Mouse (Mus musculus): ENCODE results near the gene Zdhhc12.

Gene Zdhhc12

DNA sequence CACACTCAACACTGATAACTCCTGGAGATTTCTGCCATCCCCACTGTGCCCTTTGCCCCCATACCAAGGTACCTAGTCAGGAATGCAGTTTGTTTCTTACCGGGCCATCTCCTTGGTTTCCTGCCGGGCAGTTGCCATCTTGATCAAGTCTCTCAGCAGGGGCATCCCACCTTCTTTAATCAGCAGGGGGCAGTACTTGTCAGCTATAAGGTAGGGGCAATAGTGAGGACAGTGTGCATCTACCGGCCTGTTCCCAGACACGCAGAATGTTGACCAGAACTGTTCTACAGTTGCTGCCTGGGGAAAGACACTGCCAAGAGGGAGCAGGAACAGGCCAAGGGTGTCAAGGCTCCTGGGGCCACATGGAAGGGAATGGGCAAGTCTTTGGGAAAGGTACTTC is 6.8 kb upstream of the Zdhhc12 start:
- no peak for DNase-seq (ENCODE audit: low spot score)

DNA sequence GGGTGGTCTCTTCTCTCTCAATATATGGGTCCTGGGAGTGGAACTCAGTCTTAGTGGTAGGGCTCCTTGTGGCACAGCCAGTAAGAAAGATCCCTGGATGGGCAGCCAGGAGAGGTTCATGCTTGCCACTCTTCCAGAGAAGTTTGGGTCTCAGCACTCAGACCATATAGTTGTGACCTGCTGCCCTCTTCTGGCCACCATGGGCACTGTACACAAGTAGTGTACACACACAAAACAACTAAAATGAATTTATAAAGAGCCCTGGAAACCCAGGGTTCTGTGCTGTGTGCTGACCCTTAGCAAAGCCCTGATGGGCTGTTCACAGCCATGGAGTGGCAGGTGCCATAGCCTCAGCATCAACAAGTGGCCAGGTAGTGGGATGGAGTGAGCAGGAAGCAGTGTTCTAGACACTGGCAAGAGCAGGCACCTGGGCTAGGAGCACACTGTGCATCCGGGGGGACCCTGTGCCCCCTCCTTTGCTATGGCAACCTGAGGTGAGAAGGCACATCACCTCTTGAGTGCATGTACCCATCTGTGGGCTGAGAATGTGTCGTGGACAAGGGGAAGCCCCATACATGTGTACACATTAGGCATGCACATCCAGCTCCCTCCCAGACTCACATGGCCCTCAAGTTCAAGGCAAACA is 2.6 kb upstream of the Zdhhc12 start:
- DNase-seq (ENCODE audit: low spot score): peak; percentile 45

DNA sequence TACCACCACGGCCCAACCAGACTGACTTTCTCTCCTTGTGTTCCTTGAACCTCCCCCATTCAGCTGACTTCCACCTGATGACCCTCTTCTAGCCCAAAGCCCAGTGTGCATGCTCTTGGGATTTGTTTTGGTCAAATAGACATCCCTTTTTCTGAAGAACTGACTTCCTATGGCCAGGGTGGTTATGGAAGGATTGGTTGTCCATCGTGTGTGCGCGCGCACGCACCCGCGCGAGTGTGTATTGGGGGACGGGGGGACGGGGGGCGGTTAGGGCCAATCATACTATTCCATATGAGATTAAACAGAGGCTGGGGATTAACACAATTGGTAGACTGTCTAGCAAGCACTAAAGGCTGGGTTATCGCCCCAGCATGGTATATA is 750 bp upstream of the Zdhhc12 start:
- no peak for DNase-seq (ENCODE audit: low spot score)

DNA sequence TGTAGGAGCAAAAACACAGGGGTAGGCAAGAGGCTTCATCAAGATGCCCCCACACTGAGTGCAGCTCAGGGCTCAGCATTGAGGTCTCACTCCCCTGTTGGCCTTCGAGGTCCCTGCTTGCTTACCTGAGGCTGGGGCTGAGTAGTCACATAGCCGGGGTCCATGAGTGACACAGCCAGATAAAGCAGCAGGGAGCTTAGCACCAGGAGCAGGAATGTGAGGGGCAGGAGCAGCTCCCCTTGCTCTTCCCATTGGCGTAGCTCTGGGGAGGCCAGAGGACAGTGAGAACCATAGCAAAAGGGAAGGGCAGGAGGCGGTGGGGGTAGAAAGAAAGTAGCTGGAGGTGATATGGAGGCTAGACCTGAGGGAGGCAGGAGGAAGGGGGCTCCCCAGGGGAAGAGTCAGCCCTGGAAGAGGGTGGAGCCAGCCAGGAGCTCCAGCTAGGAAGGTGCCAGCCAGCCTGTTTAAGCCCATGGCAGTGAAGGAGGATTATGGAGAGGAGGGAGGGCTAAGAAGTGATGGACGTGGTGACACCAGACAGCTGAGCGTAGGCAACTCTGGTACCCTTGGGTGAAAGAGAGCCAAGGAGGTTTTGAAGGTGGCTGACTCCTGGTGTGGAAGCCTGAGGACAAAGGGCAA is 1.0 kb downstream of the Zdhhc12 start:
- no peak for DNase-seq (ENCODE audit: low spot score)

DNA sequence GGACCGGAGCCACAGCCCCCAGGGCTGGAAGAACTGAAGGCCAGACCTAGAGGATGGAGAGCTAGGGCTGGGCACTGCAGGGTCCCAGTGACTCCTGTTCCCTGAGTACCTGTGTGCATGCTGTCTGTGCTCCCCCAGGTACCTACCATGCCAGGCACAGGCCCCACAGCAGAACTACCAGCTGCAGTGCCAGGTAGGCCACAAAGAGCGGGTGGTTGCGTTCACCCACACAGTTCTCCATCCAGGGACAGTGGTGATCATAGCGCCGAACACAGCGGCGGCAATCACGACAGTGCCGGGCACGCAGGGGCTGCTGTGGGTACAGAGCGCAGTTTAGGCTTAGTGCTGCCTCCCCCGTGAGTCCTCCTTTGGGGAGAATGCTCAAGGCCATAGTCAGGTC is 1.9 kb downstream of the Zdhhc12 start:
- no peak for DNase-seq (ENCODE audit: low spot score)

DNA sequence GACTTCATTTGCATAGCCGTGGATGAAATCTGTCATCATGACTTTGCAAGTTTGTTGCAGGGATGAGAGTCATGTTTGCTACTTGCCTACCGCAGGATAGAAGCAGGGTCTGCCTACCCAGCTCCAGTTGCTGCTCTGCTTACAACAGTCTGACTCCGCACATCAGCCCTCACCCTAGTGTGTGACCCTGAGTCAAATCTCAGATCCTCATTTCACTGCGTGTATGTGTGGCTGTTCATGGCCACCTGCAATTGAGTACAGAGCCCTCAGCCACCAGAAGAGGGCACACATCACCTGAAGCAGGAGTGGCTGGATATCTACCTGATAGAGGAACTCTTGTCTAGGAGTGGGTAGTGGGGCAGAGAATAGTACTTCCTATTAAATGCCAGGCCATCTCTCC is 6.1 kb downstream of the Zdhhc12 start:
- DNase-seq (ENCODE audit: low spot score): no peak

DNA sequence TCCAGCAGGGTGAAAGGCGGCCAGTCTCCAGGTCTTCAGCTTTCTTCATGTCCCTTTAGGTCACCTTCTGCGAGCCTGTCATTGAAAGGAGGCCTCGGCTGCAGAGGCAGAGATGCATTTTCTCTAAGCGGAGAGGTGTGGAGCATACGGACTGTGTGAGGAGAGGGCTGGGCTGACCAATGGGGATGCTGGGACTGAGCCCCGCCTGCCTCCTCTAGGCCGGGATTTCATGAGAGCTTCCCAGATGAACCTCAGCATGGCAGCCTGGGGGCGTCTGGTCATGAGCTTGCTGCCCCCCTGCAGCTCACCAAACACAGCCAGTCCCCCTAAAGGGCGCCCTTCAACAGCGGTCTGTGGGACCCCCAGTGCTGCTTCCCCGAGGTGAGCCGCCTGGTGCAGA is 8.8 kb downstream of the Zdhhc12 start:
- DNase-seq (ENCODE audit: low spot score): no peak

DNA sequence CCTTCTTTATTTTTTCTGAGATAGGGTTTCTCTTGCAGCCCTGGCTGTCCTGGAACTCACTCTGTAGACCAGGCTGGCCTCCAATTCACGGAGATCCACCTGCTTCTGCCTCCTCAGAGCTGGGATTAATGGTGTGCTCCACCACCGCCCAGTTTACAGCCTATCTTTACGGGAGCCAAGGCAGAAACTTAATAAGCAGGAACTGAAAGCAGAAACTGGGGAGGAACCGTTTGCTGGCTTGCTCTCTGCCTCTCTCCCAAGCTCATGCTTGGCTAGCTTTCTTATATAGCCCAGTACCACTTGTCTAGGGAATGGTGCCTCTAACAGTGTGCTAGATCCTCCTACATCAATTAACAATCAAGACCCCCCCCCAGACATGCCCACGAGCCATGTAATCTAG is 9.3 kb downstream of the Zdhhc12 start:
- DNase-seq (ENCODE audit: low spot score): no peak

DNA sequence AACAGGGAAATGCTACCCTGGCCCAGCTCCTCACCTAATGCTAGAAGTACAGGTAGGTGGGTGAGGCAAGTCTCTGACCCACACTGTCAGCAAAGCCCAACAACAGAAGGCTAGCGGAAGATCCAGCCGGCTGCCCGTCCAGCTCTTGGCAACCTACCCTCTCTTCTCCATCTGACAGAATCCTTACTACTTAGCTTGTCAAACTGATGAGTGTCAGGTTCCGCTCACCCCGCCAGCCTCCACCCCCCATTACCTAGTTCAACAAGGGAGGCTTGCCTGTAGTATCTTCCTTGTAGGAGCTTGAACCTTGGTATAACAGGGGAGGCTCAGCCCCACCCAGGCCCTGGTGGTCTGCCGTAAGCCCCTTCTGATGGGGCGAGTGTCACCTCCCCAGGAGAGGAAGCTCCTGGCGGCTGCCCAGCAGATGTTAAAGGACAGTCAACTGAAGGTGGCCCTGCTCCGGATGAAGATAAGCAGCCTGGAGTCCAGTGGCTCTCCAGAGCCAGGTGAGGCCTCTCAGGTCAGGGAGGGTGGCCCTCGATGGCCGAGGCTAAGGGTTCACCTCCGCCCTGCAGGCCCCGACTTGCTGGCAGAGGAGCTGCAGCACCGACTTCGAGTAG is 13.2 kb downstream of the Zdhhc12 start:
- no peak for DNase-seq (ENCODE audit: low spot score)

DNA sequence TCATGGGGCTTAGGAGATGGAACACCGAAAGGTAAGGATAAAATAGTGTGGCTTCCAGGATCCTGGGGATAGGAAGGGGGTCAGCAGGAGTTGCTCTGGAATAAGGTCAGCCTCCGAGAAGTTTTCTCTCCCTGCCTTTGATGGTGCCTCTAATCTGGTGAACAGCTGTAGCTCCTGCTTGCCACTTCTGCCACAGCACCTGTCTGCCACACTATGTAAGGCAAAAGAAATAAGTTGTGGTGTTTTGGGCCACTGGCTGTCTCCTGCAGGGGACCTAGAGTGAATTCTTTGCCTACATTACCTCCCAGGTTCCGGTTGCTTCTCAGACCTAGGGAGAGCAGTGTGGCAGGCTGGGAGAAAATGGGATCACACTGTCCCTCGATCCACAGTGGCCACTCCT is 14.7 kb downstream of the Zdhhc12 start:
- no peak for DNase-seq (ENCODE audit: low spot score)

DNA sequence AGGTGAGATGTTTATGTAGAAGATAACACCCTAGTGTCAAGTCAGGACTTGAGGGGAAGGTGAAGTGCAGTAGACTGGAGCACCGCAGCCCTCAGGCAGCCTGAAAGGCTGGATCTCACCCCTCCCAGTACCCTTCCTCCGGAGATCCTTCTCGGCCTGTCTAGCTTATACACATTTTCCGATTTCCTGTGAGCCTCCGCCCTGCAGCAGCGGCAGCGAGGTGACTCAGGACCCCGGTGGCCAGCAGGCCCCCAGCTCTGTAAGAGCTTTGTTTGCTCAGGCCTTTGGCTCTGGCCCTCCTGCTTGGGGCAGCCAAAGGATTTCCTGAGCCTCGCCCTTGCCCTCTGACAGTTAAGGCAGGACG is 15.1 kb downstream of the Zdhhc12 start:
- no peak for DNase-seq (ENCODE audit: low spot score)

DNA sequence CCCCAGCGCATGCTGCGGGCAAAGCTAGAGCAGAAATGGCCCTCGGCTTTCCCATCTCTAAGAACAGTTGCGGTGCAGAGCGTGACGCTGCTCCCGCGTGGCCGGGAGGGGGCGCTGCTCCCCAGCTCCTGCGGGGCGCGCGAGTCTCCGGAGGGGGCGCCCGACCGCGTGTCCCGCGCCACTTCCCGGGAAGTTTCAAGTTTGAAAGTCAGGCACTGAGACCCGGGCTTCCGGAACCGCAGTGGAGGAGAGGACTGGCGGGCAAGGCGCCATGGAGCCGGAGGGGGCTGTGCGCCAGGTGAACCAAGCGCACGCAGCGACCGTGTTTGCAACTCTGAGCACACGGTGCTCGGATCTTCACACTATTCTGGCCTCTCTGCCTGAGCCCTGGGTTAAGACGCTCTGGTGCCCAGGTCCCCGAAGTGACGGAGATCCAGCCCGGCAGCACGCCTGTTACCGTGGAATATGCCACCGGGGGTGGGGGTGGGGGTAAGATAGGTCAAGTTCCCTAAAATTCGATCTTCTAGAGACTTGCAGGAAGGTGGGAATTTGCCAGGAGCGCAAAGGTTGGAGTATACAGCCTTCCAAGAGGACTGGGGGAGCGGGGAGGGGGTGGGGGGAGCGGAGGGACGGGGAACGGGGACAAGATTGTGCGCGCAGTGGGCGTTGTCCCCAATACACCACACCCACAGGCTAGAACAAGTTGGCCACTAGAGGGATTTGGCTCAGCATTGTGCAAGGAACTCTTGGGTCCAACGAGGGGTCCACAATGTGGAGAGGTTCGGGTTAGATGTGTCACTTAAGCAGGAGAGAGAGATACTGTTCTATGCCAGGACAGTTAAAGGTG is 15.7 kb downstream of the Zdhhc12 start, which contains the start of gene Pkn3:
Gene Pkn3 (plus strand): TSS at position 183 of the 847 bp plus-strand sequence.
- DNase-seq (ENCODE audit: low spot score): peak; percentile 88

DNA sequence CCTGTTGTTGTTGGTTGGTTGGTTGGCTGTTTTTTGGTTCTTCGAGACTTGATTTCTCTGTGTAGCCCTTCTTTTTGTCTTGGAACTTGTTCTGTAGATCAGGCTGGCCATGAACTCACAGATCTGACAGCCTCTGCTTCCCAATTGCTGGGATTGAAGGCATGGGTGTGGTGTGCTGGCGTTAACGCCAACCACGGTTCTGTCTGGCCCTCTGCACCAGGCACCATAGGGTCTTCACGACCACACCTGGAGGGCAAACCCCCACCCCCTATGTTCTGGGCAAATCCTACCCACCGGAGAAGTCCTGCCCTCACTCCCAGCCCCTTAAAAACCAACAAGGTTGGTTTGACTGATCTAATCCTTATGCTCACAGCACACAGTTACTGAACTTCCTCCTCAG is 16.5 kb downstream of the Zdhhc12 start:
- no peak for DNase-seq (ENCODE audit: low spot score)

DNA sequence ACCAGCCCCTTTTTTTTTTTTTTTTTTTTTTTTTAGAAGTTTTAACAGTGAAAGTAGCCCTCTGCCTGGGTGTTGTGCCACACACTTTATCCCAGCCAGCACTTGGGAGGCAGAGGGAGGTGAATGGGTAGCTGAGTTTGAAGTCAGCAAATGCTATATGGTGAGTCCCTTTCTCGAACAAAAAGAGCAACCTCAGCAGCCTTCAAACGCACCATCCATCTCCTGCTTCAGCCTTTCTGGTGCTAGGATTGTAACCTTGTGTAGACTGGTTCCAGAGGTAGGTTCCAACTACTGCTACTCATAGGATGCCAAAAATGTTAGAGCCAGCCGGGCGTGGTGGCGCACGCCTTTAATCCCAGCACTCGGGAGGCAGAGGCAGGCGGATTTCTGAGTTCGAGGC is 17.0 kb downstream of the Zdhhc12 start:
- no peak for DNase-seq (ENCODE audit: low spot score)

DNA sequence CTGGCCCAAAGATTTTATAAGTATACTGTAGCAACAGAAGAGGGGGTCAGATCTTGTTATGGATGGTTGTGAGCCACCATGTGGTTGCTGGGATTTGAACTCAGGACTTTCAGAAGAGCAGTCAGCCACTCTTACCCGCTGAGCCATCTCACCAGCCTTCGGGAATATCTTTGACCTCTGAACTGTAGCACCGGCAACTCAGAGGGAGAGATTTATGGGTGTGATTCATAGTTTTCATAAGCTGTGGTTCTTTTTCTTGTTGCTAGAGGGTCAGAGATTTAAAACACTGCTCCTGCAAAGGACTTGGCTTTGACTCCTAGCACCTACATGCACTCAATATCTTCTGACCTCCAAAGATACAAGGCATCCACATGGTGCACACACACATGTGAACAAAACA is 17.8 kb downstream of the Zdhhc12 start:
- no peak for DNase-seq (ENCODE audit: low spot score)

DNA sequence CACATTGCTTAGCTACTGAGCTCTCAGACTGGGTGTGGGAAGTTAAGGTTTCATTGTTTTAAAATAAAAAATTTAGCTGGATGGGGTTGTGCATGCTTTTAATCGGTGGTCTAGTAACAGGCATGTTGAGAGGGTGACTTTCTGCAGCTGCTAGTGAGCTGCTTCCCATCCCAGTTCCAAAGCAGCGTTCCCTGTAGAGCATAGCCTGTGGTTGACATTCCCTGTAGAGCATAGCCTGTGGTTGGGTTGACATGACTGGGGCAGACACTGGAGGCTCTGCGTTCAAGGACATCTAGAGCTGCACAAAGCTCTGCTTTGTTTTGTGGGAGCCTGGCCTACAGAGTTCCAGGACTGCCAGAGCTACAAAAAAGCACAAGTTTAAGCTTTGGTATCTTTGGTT is 20.2 kb downstream of the Zdhhc12 start:
- DNase-seq (ENCODE audit: low spot score): no peak

DNA sequence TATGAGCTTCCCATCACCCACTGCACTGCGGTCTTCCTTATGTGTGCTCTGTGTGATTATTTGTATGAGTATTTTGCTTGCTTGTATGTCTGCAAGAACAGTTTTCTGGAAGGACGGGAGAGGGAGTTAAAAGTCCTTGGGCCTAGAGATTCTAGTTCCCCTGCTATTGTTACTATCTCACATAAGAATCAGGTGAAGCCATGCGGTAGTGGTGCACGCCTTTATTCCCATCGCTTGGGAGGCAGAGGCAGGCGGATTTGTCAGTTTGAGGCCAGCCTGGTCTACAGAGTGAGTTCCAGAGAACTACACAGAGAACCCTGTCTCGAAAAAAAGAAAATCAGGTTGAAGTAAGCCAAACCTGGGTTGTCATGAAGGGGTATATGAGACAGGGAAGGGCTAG is 20.6 kb downstream of the Zdhhc12 start:
- DNase-seq (ENCODE audit: low spot score): no peak

DNA sequence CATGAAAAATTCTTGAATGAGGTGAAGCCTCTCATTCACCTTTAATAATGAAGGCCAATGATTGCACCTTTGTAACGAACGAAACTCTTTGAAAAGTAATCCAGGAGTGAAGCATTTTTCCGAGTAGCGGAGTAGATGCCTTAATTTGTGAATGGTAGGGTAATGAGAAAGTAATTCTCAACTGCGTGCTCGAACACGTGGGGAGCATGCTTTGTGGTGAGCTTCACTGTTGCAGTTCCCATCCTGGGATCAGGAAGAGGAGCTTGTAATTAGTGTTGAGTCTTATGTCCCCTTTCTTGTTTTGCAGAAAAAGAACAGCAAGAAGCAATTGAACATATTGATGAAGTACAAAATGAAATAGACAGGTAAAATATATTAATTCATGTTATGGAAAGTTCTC is 25.5 kb downstream of the Zdhhc12 start:
- DNase-seq (ENCODE audit: low spot score): no peak

DNA sequence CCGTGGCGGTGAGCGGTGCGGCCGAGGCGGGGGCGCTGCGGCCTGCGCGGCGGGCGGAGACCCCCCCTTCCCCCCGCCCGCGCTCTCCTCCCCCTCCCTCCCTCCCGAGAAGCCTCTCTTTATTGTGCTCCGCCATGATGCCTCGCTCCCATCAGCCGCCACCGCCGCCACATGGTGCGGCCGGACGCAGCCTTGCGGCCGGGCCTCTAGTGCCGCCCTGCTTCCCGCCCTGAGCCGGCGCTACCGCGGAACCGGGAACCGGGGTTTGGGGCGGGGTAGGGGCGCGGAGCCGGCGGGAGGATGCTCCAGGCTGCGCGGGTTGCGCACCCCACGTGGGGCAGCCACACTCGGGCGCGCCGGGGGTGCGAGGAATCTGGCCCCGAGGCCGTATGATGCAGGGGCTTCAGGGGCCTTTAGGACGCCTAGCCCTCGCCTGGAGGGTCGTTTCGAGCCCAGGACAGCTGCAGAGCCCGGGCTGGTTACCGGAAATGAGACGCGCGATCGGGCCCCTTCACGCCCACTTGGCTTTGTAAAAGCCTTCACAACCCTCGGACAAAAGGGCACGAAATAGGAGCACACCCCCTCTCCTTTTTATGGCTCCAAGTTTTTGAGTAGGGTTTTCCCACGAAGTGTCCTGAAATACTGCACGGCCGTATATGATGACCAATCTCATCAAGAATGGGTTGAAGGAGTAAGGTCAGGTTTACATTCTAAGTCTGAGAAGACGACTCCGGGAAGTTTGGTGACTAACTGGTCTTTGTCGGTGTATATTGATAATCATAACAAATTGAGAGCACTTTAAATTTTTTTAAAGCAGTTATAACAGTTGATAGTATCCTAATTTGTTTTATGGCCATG is 26.2 kb downstream of the Zdhhc12 start:
- DNase-seq (ENCODE audit: low spot score): peak; percentile 37

DNA sequence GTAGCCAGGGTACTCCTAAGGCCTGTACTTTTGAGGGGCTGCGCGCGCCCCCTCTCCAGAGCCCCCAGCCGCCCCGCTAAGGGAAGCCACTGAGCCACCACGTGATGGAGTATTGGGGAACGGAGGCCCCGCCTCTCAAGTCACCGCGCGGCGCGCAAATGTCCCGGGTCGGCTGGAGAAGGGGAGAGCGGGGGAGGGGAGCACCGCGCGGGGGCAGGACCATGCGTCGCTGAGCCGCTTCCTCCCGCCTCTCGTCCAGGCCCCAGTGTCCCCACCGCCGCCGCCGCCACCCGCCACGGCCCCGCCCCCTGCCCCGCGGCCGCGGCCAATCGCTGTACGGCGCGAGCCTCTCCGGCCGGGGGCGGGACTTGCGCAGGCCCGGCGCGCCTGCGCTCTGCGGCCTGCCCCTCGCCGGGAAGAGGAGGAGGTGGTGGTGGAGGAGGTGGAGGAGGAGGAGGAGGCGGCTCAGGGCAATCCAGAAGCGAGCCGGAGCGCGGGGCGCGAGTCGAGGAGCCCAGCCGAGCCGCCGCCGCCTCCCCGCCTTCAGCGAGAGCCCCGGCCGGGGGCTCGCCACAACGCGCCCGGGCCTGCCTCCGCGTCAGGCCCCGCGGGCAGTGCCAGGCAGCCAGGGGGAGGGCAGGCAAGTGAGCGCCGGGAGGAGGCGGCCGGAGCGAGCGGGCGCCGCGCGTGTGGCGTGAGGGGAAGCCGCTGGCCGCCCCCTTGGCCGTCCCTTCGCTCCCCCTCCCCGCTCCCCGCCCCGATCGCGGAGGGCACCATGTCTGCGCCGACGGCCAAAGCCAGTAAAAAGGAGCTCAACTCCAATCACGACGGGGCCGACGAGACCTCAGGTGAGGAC is 27.2 kb downstream of the Zdhhc12 start:
- DNase-seq (ENCODE audit: low spot score): peak; percentile 90

DNA sequence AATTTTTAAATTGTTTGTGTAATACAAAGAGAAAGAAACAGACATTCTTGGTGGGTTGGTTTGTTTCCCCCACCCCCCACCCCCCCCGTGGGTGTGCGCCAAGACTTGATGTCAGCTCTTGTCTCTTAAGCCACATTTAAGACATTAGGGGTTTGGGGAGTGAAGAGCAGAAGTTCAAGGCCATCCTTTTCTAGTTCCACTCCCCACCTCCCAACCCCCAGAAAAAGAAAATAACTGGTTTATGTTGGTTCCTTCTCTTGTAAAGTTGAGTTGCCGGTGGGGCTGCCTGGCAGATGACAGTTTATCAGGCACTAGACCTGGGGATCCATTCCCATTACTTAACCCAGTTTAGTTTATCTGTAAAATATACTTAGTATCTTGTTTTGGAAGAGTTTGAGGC is 29.1 kb downstream of the Zdhhc12 start:
- no peak for DNase-seq (ENCODE audit: low spot score)
